Mouse (Mus musculus): Measurements from ENCODE around the gene Olfr800.

Olfr800 gene

DNA sequence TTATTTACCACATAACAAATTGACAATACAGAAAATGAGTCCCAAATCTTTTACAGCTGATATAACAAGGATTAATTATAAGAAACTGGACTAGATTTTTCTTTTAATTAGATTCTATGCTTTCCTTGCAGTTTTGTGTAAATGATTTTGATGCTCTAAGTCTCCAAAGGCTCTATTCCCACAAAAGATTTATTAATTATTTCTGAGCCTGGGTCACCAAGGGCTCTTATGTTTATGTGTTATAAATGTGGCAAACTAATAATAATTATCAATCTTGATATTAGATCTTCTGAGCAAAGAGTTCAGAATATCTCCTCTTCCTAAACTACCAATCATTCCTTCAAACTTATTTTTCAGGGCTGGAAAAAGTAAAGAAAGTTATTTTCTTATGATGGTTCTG lies at the start of gene Olfr800:
Gene Olfr800 (plus strand): TSS at position 301 of the 400 bp plus-strand sequence.
- no peak for DNase-seq (ENCODE audit: extremely low spot score, low spot score)

DNA sequence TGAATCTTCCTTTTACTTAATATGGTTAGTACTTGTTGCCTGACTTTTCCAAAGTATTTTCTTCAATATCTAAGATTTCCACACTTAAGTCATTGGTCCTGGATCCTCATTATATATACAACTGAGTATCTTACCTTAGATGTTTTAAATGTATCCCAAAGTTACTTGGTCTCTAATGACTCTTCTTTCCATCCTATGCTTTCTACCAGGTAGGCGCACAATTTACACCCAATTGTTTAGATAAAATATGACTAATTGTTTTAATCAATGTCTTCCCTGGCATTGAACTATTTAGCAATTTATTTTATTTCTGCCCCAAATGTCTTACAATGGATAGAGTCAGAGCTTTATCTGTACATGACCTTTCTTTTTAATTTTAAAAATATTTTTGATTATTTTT lies 45.0 kb upstream of the Olfr800 start, which contains the start of gene Olfr796:
Gene Olfr796 (minus strand): TSS at position 101 of the 400 bp plus-strand sequence.
- no peak for DNase-seq (ENCODE audit: extremely low spot score, low spot score)

DNA sequence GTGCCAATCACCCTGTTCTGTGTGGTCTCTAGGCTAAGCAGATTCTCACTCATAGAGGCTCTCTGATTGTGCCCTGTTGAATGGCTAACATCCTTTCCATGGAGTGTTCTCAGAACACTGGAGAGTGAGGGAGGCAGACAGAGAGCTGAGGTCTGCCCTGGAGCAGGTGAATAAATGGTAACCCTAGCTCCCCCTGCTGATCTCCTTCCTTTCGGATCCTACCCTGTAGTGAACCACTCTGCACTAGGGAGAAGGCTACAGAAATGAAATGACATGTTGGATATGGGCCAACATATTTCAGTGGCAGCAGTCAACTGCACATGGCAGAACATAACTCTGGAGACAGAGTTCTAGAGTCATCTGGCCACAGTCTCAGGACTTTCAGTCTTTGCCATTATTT lies 35.8 kb upstream of the Olfr800 start:
- DNase-seq (ENCODE audit: extremely low spot score, low spot score) = no peak

- DNase-seq (ENCODE audit: extremely low spot score, low spot score) = no peak
These were observed 34.2 kb upstream of the Olfr800 start for GRCm38 (mm10) chr10:129623251-129623650.

DNA sequence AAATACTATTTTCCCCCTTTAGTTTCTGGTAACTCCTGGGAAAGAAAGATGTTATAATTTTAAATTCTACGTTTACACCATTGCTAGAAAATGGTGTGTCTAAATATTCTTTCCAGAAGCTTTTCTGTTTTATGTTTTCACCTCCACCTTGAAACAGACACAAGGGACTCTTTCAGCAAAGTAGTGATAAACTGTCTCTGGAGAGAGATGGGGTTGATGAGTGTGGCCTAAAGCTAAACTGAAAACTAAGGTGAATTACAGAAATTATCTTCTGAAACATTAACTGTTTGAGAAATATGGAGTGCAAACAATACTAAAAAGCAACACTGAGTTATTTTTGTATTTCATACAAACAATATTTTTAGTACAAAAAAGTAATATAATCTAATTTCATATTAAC lies 29.7 kb upstream of the Olfr800 start, which contains the start of gene Olfr798:
Gene Olfr798 (minus strand): TSS at position 101 of the 400 bp plus-strand sequence.
- no peak for DNase-seq (ENCODE audit: extremely low spot score, low spot score)

GRCm38 (mm10) chr10:129637184-129637583 lies 20.3 kb upstream of the Olfr800 start, which contains the start of gene Olfr799:
TSS of gene Olfr799 (plus strand) at chr10:129637484.
- no peak for DNase-seq (ENCODE audit: extremely low spot score, low spot score)

- no peak for DNase-seq (ENCODE audit: extremely low spot score, low spot score)
These were observed 5.7 kb upstream of the Olfr800 start for GRCm38 (mm10) chr10:129651763-129652162.

- DNase-seq (ENCODE audit: extremely low spot score, low spot score) = no peak
These were observed 16.3 kb downstream of the Olfr800 start, which contains the start of gene Olfr801 for GRCm38 (mm10) chr10:129673765-129674164. TSS of gene Olfr801 (minus strand) at chr10:129673865.

GRCm38 (mm10) chr10:129688069-129688468 lies 30.6 kb downstream of the Olfr800 start, which contains the start of gene Olfr802:
TSS of gene Olfr802 (minus strand) at chr10:129688169.
- no peak for DNase-seq (ENCODE audit: extremely low spot score, low spot score)

DNA sequence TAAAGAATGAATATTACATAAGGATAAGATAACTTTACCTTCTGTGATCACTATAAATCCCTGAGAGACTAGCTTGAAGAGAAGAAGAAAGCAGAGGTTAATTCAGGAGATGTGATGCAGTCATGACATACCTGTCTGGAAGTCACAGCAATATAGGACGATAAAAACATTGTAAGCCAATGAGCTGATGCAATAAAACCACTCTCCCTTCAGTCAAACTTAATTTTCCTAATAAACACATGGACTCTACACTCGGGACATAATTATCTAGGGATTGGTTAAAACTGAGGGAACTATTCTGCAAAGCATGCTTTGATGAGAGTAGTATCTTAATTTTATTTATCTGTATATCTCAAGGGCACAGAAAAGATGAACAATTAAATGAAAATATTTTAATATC lies 36.7 kb downstream of the Olfr800 start, which contains the start of gene Olfr803:
Gene Olfr803 (minus strand): TSS at position 101 of the 400 bp plus-strand sequence.
- DNase-seq (ENCODE audit: extremely low spot score, low spot score) = no peak

GRCm38 (mm10) chr10:129702910-129703309 lies 45.4 kb downstream of the Olfr800 start, which contains the start of gene Olfr804:
TSS of gene Olfr804 (plus strand) at chr10:129703210.
- no peak for DNase-seq (ENCODE audit: extremely low spot score, low spot score)
